Mouse (Mus musculus) liver, adult 2 months (tissue): ENCODE measurements around the gene Macf1.

Source experiments
- CTCF ChIP-seq: fragments of 200-500 bp; IDR thresholded peaks from 2 replicates; pipeline ENCODE4 v1.5.1; 2011; ENCODE audit warnings: low read depth, low read length, control low read depth
- POLR2A ChIP-seq: fragments of 200-500 bp; IDR thresholded peaks from 2 replicates; pipeline ENCODE4 v1.6.1; 2011; ENCODE audit warnings: low read length, control low read depth; ENCODE audit not compliant: insufficient read depth; ENCODE audit errors: extremely low read depth

DNA sequence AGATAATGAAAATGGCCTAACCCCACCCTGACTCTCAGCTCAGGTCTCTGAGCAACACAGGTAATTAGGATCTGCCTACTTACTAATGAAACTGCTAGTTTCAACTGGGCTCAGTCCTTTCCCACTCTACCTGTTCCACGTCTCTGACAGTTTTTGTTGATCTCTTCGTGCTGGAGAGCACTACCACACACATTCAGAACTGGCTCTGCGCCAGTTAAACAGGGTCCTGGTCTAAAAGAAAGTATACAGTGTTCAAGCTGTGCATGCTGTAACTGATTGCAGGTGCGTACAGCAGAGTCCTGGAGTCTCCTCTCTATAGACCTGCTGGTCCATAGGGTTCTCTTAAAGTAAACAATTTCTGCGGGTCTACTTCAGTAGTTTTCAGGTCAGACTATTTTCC lies 41.3 kb downstream of the Macf1 start:
- no peak for TF ChIP-seq CTCF
- no peak for TF ChIP-seq POLR2A
